Mouse (Mus musculus) hematopoietic stem cell, adult 5-6 weeks (primary cell): ENCODE results near the gene Washc3. TPM values are rescaled to one million over a fixed set of nuclear protein-coding genes. Genes with fewer than 3 reads are reported as not detected.

Experiments used
- ATAC-seq, 2 experiments: fragments of 125-278 bp in 1 of 2; replicated peaks in 1 of 2; 2 replicates each; pipeline ENCODE4 v1.8.0; 2016 to 2017; ENCODE audit warnings: inconsistent platforms in 2 of 2, mild to moderate bottlenecking in 2 of 2, moderate number of reproducible peaks in 2 of 2, low read depth in 1 of 2, moderate TSS enrichment in 1 of 2; ENCODE audit not compliant: low FRiP score in 2 of 2, poor library complexity in 2 of 2, severe bottlenecking in 2 of 2, insufficient read depth in 1 of 2, low TSS enrichment in 1 of 2
- total RNA-seq: library from RNA; stranded (forward); fragments of 172-1452, 232-1000 nt; gene quantifications from 2 replicates; pipeline ENCODE4 v1.2.3, GENCODE M21; 2017

Gene Washc3
- total RNA-seq, 1 experiment from 2014 or later = 59.0 TPM

GRCm38 (mm10) chr10:88232765-88233164 is 31.9 kb downstream of the Washc3 start:
- ATAC-seq = no peak

DNA sequence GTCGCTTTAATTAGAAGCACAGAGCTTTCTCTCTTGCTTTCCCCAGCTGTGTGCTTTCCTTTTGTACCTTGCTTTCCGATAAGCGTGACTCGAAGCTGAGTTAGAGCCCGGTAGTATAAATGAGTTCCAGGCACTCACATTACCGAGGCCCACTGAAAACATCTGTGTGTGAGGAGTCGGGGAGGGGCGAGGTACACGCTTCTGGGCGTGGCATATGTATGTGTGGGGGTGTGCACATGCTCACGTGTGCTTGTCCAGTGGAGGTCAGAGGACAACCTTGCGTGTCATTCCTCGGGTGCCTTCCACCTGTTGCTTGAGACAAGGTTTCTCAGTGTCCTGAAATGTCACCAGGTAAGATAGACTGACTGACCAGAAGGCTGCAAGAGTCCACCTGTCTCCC is 43.8 kb downstream of the Washc3 start:
- no peak; a peak in 1 of 4 replicates for ATAC-seq

DNA sequence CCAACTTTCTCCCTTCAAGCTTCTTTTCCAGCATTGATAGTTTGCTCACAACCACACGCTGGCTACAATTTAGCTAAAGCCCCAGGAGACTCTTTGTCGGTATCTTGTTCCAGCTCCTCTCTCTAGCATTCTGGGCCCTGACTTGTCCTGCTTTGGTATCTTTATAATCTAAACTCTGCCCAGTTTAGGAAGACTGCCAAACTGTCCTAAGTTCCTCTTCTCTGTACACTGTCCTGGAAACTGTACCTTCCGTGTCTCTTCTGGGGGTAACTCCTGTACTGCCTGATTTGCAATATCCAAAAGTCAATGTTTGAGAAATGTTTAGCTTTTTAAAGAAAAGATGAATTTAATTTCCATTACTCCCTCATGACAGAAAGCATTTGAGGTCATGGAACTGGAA is 49.4 kb downstream of the Washc3 start:
- ATAC-seq = no peak

GRCm38 (mm10) chr10:88252121-88252862 is 51.4 kb downstream of the Washc3 start:
- ATAC-seq = no peak

DNA sequence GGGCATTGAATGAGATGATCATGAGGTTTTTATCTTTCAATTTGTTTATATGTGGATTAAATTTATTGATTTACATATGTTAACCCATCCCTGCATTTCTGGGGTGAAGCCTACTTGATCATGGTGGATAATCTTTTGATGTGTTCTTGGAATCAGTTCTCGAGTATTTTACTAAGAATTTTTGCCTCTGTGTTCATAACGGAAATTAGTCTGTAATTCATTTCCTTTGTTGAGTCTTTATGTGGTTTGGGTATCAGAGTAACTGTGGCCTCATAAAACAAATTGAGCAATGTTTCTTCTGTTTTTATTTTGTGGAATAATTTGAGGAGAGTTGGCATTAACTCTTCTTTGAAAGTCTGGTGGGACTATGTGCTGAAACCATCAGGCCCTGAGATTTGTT is 54.7 kb downstream of the Washc3 start:
- no peak for ATAC-seq

DNA sequence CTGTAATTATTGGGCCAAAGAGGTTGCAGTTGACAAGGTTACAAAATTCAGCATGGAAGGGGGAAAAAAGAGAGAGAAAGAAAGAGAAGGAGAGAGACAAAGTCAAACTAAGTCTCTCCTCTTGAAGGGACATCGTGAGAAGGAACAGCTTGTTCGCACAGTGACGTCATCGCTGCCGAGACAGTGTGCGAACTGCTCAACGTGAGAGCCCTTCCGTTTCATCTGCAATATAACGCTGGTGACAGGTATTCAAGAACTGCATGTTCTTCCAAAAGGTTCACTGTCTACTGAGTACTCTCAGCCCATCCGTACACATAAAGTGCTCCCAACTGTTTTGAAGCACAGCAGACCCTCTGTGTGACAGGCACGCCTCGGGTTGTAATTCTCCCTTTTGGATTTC is 59.4 kb downstream of the Washc3 start:
- ATAC-seq = no peak

- ATAC-seq = no peak
Observed at GRCm38 (mm10) chr10:88261186-88261585, 60.3 kb downstream of the Washc3 start.

DNA sequence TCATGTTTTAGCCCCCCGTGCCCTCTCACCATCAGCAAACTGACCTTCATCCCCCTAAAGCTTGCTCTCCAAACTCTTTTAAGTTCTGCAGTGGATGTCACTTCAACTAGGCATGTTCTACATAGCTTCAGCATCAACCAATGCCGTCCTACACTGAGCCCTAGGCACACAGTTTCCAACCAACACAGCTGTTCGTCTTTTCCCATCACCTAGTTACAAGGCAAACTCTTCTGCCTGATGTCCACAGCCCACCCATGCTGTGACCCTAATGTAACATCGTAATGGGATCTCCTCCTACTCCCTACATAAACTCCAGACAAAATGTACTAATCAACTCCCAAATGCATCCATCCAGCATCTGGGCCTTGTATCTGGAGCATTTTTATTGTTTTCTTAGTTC is 62.5 kb downstream of the Washc3 start:
- ATAC-seq = no peak

DNA sequence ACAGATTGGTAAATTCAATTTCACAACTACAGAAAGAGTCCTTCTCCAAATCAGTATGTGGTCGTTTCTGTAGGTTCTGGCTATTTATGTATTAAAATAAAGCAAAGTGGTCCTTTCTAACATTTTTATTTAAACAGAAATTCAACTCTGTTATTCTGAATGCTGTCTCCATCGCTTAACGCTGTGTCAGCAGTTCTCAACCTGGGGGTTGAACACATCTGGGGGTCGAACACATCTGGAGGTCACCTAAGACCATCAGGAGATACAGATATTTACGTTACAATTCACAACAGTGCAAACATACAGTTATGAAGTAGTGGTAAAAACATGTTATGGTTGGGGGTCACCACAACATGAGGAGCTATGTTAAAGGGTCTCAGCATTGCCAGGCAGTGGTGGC is 73.2 kb downstream of the Washc3 start:
- no peak for ATAC-seq

- no peak for ATAC-seq
Observed at GRCm38 (mm10) chr10:88281699-88282098, 80.8 kb downstream of the Washc3 start.

DNA sequence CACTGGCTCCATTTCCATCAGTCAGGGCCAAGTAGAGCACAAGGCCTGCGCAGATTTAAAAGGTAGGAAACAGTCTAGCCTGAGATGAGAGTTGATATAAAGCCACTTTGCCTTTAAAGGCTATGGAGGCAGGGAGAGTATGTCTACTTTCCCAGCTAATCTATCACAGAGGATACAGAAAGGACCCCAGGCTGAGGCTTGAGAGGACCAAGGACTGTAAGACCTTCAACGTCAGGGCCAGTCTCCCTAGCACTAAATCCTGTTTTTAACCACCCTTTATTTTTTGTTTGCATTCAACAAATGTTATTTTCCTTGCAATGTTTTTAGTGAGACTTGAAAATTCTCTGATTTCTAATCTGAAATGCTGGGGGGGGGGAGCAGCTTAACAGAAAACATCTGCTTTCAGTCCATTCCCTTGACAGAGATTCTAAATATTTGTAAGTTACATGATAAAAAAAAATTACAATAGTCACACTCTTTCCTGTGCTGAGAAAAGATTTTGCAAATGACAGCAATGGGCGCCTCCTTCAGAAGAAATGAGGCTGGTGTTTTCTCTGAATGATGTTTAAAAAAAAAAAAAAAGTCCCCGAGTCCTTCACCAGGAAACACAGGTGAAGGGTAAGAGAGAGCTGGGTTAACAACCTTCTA is 83.6 kb downstream of the Washc3 start:
- ATAC-seq = no peak

DNA sequence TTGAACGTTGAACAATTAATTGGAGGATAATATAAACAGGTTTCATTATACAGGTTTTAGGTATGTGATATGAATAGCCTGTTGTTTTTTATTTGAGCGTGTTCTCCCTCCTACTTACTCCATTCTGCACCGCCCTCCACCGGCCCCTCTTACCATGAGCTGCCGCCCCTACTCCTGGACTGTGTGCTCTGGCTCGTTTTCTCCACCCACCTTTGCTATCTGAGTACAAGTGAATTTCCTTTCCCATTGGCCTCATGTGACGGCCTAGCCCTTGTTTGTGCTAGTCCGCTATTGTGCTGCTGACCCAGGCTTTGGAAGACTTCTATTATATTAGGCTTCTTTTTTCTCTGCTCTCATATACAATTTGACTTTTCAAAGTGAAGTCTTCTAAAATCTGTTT is 86.4 kb downstream of the Washc3 start:
- no peak for ATAC-seq

GRCm38 (mm10) chr10:88288061-88288460 is 87.2 kb downstream of the Washc3 start:
- no peak for ATAC-seq

GRCm38 (mm10) chr10:88295091-88295490 is 94.2 kb downstream of the Washc3 start:
- no peak for ATAC-seq

Other genes starting within 250 kb of the Washc3 start
- not detected in 2 replicates for gene Pmch, start 110.0 kb upstream of the Washc3 start, total RNA-seq
- gene Parpbp, start 54.2 kb upstream of the Washc3 start, total RNA-seq = 13.7 and 24.8 TPM in 2 replicates
- 41.5 and 62.3 TPM in 2 replicates for gene Nup37, start 54.1 kb upstream of the Washc3 start, total RNA-seq
- gene Dram1, start 178.0 kb downstream of the Washc3 start, total RNA-seq = 1.5 and 7.1 TPM in 2 replicates
- gene Gnptab, start 178.0 kb downstream of the Washc3 start, total RNA-seq = 55.6 and 65.2 TPM in 2 replicates